Mouse (Mus musculus) lung, embryonic 14.5 days (tissue): Measurements from ENCODE around the gene Selenof. TPM values are rescaled to one million over a fixed set of nuclear protein-coding genes. Genes with fewer than 3 reads are reported as not detected.
A peak's percentile ranks its signal among the peaks of the same experiment; 100 is the strongest.

Source experiments
- ATAC-seq: fragments of 200-750 bp; cut with Nextera tagmentation; 2 replicates; pipeline ENCODE4 v1.8.0; 2017; ENCODE audit warnings: mild to moderate bottlenecking, moderate TSS enrichment, moderate library complexity; ENCODE audit not compliant: insufficient read depth
- DNase-seq: peaks from one replicate; pipeline ENCODE4 v3.0.0-alpha.2; 2015
- H3K27ac ChIP-seq: fragments of 300-500 bp; sonication (generic); 2 replicates; pipeline ENCODE4 v1.5.1; 2014; ENCODE audit warnings: low read depth, mild to moderate bottlenecking, moderate library complexity
- H3K27me3 ChIP-seq: fragments of 300-500 bp; sonication (generic); 2 replicates; pipeline ENCODE4 v1.6.1; 2014; ENCODE audit warnings: low read length, control low read depth; ENCODE audit not compliant: insufficient read depth
- H3K36me3 ChIP-seq: fragments of 300-500 bp; sonication (generic); 2 replicates; pipeline ENCODE4 v1.6.1; 2014; ENCODE audit warnings: control low read depth; ENCODE audit not compliant: insufficient read depth
- H3K4me1 ChIP-seq: fragments of 300-500 bp; sonication (generic); 2 replicates; pipeline ENCODE4 v1.6.1; 2014; ENCODE audit warnings: antibody characterized with exemption, control low read depth; ENCODE audit not compliant: insufficient read depth
- H3K4me2 ChIP-seq: fragments of 300-500 bp; sonication (generic); 2 replicates; pipeline ENCODE4 v1.6.1; 2014; ENCODE audit warnings: mild to moderate bottlenecking
- H3K4me3 ChIP-seq: fragments of 300-500 bp; sonication (generic); 2 replicates; pipeline ENCODE4 v1.5.1; 2014; ENCODE audit warnings: low read depth, low read length
- H3K9ac ChIP-seq: fragments of 300-500 bp; sonication (generic); 2 replicates; pipeline ENCODE4 v1.6.1; 2014
- H3K9me3 ChIP-seq: fragments of 300-500 bp; sonication (generic); 2 replicates; pipeline ENCODE4 v1.6.1; 2016; ENCODE audit warnings: low read depth, low read length, control low read depth
- CTCF ChIP-seq: IDR thresholded peaks from 2 replicates; pipeline ENCODE4 v1.5.1; 2016; ENCODE audit warnings: antibody characterized with exemption, low read depth
- WGBS: fragments of 180-500 bp; shearing (Covaris S2); extraction: QIAGEN DNeasy Blood & Tissue Kit; methylation state at CpG from one replicate; pipeline ENCODE4 v1.1.7; 2014; 5-methylcytosine and 5-hydroxymethylcytosine counted together
- polyA plus RNA-seq: library from polyadenylated mRNA; unstranded; fragments of >200 nt; fragmentation: Nextera tagmentation; extraction: Ambion mirVana; gene quantifications from 2 replicates; pipeline ENCODE4 v1.2.1, GENCODE M21; 2014

Gene Selenof
- polyA plus RNA-seq, 1 experiment from 2014 or later: 497 TPM

DNA sequence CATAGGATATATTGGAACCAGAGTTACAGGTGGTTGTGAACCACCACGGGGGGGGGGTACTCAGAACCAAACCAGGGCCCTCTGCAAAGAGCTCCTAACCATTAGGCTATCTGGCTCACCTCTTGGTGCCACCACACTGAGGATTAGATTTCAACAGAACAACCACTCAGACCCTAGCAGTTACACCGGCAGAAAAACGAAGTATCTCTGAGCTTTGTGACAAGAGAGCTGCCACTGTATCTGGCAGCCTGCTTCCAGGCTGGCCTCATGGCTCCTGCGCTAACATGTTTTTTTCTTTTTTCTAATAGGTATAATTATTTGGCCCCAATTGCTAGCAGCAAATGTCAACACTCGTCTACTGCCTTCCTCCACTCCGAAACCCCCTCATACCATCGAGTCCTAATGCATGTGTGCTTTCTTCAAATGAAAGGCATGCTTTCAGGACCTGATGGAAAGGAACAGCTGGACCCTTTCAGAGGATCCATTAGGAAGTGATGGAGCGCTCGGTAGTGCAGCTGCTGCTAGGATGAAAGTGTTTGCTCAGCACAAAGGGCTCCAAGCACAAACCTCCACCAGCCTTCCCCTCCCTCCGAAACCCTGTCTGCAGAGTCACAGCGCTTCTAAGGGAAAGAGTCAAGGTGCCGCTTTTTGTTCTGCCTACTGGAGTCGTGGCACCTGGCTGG is 53.0 kb downstream of the Selenof start:
- 41% methylated on average over 13 of the region's 13 CpGs for WGBS
- Histone ChIP-seq H3K9ac (no peak overlapping the region), H3K9me3 (no peaks in the 10 kb centered on the region), H3K4me3 (no peak overlapping the region), H3K4me1 (no peaks in the 10 kb centered on the region), H3K4me2 (no peak overlapping the region), H3K36me3 (no peaks in the 10 kb centered on the region), H3K27me3 (no peaks in the 10 kb centered on the region), H3K27ac (no peak overlapping the region)
- ATAC-seq (peak; percentile 87), DNase-seq (peak; percentile 77)
- TF ChIP-seq CTCF: no peak

DNA sequence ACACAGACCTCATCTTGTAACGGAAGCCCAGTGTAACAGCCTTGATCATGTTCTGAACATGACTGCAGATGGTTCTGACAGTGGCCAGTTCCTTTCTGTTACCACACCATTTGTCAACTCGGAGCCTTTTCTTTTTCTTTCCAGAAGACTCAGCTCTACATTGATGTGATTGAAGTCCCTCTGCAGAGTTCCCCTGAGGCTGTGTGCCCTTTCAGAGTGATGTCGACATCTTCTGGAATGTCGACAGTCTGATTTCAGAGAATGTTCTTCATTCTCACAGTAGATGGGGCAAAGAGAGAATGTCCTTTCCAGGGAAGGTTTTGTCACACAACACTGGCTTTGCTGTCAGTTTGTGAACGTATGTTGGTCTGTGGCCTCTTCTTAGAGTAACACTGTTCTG is 55.6 kb downstream of the Selenof start:
- H3K27ac ChIP-seq: no peak overlapping the region
- 49% methylated on average over 5 of the region's 5 CpGs for WGBS
- H3K4me2 ChIP-seq: no peak overlapping the region
- H3K4me1 ChIP-seq: no peaks in the 10 kb centered on the region
- no peaks in the 10 kb centered on the region for H3K36me3 ChIP-seq
- no peak for TF ChIP-seq CTCF
- peak; percentile 60 for DNase-seq
- no peaks in the 10 kb centered on the region for H3K27me3 ChIP-seq
- no peak overlapping the region for H3K9ac ChIP-seq
- no peak overlapping the region for H3K4me3 ChIP-seq
- H3K9me3 ChIP-seq: no peaks in the 10 kb centered on the region
- ATAC-seq: peak; percentile 45; the same call in 1 of the 2 replicates

DNA sequence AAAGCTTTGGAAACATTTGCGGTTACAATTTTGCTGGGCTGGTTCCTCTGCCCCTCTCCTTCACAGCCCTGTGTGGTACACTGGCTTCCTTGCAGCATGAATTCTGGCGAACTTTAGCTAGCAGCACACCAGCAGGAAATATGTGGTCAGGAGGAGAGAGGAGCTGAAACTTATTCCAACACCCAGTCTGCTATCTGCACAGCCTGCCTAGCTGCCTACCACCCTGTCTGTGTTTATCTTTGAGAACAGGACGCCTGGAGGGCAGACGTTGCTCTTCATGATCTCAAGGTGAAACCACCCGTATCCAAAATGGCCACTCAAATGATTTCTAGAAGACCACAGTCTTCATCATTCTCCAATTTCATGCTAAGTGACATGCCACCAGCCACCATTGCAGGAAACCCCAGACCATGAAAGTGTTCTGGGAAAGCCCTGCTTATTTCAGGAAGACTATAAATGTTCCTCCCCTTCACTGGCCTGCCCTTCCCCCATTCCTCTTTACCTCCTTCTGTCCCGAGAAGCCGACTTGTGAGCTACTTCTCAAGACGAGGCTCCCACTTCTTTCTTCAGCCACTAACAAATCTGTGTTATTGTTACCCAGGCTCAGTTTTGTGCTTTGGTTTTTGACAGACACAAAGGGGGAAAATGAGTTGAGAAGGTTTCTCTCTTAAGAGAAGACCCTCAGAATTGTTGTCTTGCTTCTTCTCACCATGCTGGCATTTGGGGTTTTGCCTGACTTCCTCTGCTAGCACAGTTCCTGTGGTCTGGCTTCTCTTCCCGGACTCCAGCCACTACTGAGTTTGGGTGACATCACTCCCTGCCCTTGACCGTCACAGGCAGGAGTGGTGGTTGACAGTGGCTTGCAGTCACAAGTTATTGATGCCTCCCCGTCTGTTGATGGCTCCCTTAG is 58.2 kb downstream of the Selenof start:
- WGBS: 46% methylated on average over 11 of the region's 11 CpGs
- H3K9ac ChIP-seq: no peak overlapping the region
- no peaks in the 10 kb centered on the region for H3K36me3 ChIP-seq
- H3K4me2 ChIP-seq: no peak overlapping the region
- TF ChIP-seq CTCF: no peak
- peak overlapping the region; percentile 52; the same call in 1 of the 2 replicates for H3K27ac ChIP-seq
- H3K27me3 ChIP-seq: no peaks in the 10 kb centered on the region
- DNase-seq (no peak), ATAC-seq (no peak; the same call in 1 of the 2 replicates)
- H3K4me3 ChIP-seq: no peak overlapping the region
- H3K9me3 ChIP-seq: no peaks in the 10 kb centered on the region
- H3K4me1 ChIP-seq: no peaks in the 10 kb centered on the region

DNA sequence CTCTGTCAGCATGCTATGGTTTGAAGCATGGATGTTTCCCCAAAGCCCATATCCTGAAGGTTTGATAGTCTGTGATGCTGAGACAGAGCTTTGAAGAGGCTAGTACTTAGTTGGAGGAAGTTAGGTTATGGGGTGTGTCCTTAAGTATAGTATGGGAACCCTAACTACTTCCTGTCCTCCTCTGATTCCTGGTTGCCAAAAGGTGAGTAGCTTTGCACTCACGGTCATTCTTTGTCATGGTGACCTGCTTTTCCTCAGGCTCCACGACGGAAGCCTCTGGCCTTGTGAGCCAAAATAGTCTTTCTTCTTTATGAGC is 58.8 kb downstream of the Selenof start:
- H3K27me3 ChIP-seq: no peaks in the 10 kb centered on the region
- no peak for TF ChIP-seq CTCF
- no peak for DNase-seq
- no peak overlapping the region for H3K4me2 ChIP-seq
- H3K9ac ChIP-seq: no peak overlapping the region
- no peak overlapping the region for H3K27ac ChIP-seq
- ATAC-seq: no peak
- no peaks in the 10 kb centered on the region for H3K36me3 ChIP-seq
- H3K4me1 ChIP-seq: no peaks in the 10 kb centered on the region
- no peaks in the 10 kb centered on the region for H3K9me3 ChIP-seq
- 89% methylated on average over 3 of the region's 3 CpGs for WGBS
- H3K4me3 ChIP-seq: no peak overlapping the region

DNA sequence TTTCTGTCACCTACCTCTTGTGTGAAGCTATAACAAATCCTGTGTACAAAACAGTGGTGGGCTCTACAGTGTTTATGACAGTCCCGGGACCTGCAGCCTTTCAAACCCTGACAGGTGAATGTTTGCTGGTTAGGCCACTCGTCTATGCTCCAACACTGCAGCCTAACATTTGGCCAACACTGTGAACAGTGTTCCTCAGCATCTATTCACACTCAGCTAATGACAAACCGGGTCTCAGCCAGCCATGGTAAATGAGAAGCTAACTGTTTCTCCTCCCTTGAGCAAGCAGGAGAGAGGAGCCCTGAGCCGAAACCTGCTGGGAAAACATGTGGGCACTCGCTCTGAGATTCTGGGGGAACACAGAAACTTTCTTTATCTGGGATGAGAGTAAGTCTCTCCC is 65.1 kb downstream of the Selenof start:
- Histone ChIP-seq H3K9me3 (no peaks in the 10 kb centered on the region), H3K4me3 (no peak overlapping the region), H3K36me3 (no peaks in the 10 kb centered on the region), H3K4me1 (no peaks in the 10 kb centered on the region), H3K4me2 (no peak overlapping the region), H3K27me3 (no peaks in the 10 kb centered on the region), H3K27ac (no peak overlapping the region), H3K9ac (no peak overlapping the region)
- TF ChIP-seq CTCF: no peak
- ATAC-seq: no peak
- 80% methylated on average over 5 of the region's 5 CpGs for WGBS
- no peak for DNase-seq

DNA sequence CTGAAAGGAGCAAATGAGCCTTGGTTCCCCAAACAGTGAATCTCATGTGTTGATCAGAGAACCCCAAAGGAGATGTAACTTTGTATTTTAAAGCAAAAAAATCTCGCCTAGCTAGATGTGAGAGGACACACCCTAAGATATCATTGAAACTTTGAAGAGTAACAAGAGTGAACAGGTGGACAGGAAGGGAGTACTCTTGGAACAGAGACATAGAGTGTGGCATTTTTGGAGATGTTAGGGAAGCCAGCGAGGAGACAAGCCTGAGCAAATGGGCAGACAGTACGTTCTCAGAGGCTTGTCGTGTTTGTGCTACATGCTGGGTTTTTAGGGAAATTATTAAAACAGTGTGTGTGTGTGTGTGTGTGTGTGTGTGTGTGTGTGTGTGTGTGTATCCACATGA is 68.0 kb downstream of the Selenof start:
- H3K4me2 ChIP-seq: no peak overlapping the region

DNA sequence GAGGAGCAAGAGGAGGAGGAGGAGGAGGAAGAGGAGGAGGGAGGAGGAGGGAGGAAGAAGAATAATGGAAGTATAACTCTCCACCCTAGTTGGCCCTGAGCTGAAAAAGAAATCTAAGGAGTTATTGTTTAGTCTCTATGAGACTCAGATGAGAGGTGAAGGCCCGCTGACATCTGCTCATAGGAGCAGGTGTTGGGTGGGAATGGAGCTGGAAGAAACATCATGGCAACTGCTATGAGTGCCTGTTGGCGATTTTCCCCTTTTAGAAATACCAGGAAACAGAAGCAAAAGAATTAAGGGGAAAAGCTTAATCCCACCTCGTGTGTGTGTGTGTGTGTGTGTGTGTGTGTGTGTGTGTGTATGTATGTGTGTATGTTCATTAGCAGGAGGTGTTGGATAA is 69.3 kb downstream of the Selenof start:
- H3K4me2 ChIP-seq: no peak overlapping the region
- H3K27ac ChIP-seq: no peak overlapping the region
- H3K36me3 ChIP-seq: no peaks in the 10 kb centered on the region
- no peak for TF ChIP-seq CTCF
- no peaks in the 10 kb centered on the region for H3K27me3 ChIP-seq
- DNase-seq (no peak), ATAC-seq (no peak)
- no peaks in the 10 kb centered on the region for H3K9me3 ChIP-seq
- WGBS: 57% methylated on average over 3 of the region's 3 CpGs
- H3K9ac ChIP-seq: no peak overlapping the region
- H3K4me3 ChIP-seq: no peak overlapping the region
- H3K4me1 ChIP-seq: peaks cover 5% of the 10 kb centered on the region; the same call in 1 of the 2 replicates

More for the DNA sequence above, 68.0 kb downstream of the Selenof start:
- no peak overlapping the region for H3K9ac ChIP-seq
- TF ChIP-seq CTCF: no peak
- H3K36me3 ChIP-seq: no peaks in the 10 kb centered on the region
- H3K4me1 ChIP-seq: no peaks in the 10 kb centered on the region
- no peaks in the 10 kb centered on the region for H3K9me3 ChIP-seq
- H3K4me3 ChIP-seq: no peak overlapping the region
- 83% methylated on average over 4 of the region's 4 CpGs for WGBS
- DNase-seq: no peak
- no peaks in the 10 kb centered on the region for H3K27me3 ChIP-seq
- no peak for ATAC-seq
- no peak overlapping the region for H3K27ac ChIP-seq
